ENCODE assay signal across 10 mouse cellular contexts in the genomic region with DNA sequence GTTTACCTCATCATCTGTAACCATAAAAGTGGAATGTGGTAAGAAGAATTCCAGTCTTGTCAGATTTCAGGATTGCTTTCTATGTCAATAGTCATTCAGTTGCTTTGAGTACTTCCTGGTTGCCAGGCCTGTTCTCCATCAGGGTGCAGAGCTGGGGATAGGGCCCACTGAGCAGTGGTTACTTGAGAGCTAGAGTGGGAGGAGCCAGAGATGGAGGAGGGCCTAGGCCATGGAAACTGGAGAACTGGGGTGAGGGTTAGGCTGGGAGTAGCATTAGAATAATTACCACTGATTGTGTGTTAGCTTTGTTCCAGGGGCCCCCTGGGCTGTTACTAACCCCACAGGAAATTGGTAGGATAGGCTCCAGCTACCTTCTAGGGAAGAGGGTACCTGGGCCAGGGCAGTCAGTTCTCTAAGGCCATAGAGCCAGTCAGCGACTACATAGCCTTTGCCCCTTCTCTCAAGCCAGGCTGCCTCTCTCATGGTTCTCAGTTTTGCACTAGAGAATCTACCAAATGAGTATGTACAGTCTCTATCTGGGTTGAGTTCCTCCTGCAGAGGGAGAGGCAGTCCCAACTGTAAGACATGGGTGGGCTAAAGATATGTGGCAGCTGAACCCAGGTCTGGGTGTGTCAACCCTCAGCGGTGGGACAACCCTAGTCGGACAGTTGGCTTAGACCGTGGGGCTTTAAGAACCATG. TPM values are rescaled to one million over a fixed set of nuclear protein-coding genes. Genes with fewer than 3 reads are reported as not detected.
DNase-seq lines count a peak whose midpoint lies in the region; ATAC-seq and TF ChIP-seq lines count a peak whose summit lies in the region.
"Had no signal": no experiment of that assay in that cellular context is flagged by ENCODE, and none has a peak within 500 bp of the region (broad histone marks: within the 10 kb centered on the region; RNA-seq: fewer than 3 reads in every experiment).

No protein-coding gene starts in this region.

- no peak overlapping the region for H3K27ac ChIP-seq in intestine, embryonic 15.5 days

- peak; percentile 50 for DNase-seq in embryo, embryonic 10 days (ENCODE audit: low spot score)
- no peak for DNase-seq in embryo, embryonic 9.5 days (ENCODE audit: extremely low spot score)
- peak; percentile 73 for DNase-seq in G1E (ENCODE audit: low spot score)
- peak; percentile 67 for DNase-seq in lung, postnatal 10 days
- DNase-seq in thymus, postnatal 0 days (ENCODE audit: low spot score) = no peak
- DNase-seq in urinary bladder, adult 2 months (ENCODE audit: low spot score) = no peak
- DNase-seq in right cerebral cortex, postnatal 14 days = no peak
- DNase-seq: adrenal gland, postnatal 10 days; kidney, postnatal 36 days had no signal

- H3K27me3 ChIP-seq in G1E (ENCODE audit: insufficient read depth, low read length) = no peaks in the 10 kb centered on the region
- H3K27me3 ChIP-seq in intestine, embryonic 15.5 days (replicated peaks) = no peaks in the 10 kb centered on the region

- H3K9me3 ChIP-seq in G1E (replicated peaks) = no peaks in the 10 kb centered on the region
- no peaks in the 10 kb centered on the region for H3K9me3 ChIP-seq in intestine, embryonic 15.5 days

- H3K36me3 ChIP-seq in G1E (replicated peaks) = peaks cover 38% of the 10 kb centered on the region
- H3K36me3 ChIP-seq in intestine, embryonic 15.5 days = no peaks in the 10 kb centered on the region

- TF ChIP-seq CTCF in G1E (IDR thresholded peaks at IDR 0.05; ENCODE audit: low read depth, low read length) = no peak

- H3K4me3 ChIP-seq in G1E (ENCODE audit: low read depth, low read length) = peak overlapping the region; percentile 66
- no peak overlapping the region for H3K4me3 ChIP-seq in intestine, embryonic 15.5 days (replicated peaks)

- peak; percentile 58 for ATAC-seq in G1E (ENCODE audit: extremely low read depth, insufficient number of reproducible peaks, low FRiP score, poor library complexity, severe bottlenecking)
- ATAC-seq in intestine, embryonic 15.5 days = peak; percentile 89

- H3K4me2 ChIP-seq in intestine, embryonic 15.5 days (replicated peaks) = no peak overlapping the region

- H3K4me1 ChIP-seq in G1E (ENCODE audit: insufficient read depth, low read depth, low read length) = peaks cover 78% of the 10 kb centered on the region
- H3K4me1 ChIP-seq in intestine, embryonic 15.5 days (replicated peaks) = peaks cover 10% of the 10 kb centered on the region; the same call in 1 of the 2 replicates

- H3K9ac ChIP-seq in intestine, embryonic 15.5 days = no peak overlapping the region

- 69% methylated on average over 4 of the region's 4 CpGs for WGBS in intestine, embryonic 15.5 days

RNA-seq across cellular contexts. Expression of a gene that starts 23.3 kb away (rescaled TPM):
- total RNA-seq in G1E (2014; fragmentation: Nextera tagmentation) = 7.5 and 9.7 TPM in 2 replicates
- 24.4 TPM in 2 replicates for total RNA-seq in G1E (2017)
- 9.8 and 10.3 TPM in 2 replicates for polyA plus RNA-seq in G1E (2012)
- 6.0 and 7.2 TPM in 2 replicates for polyA plus RNA-seq in intestine, embryonic 15.5 days (2015; fragmentation: Nextera tagmentation; extraction: Ambion mirVana)
- polyA plus RNA-seq in thymus, postnatal 0 days (2015; fragmentation: Nextera tagmentation; extraction: Ambion mirVana) = 4.7 and 5.4 TPM in 2 replicates
- polyA plus RNA-seq in urinary bladder, adult 2 months (2012; rRNA removed) = 6.5 and 7.0 TPM in 2 replicates

RNA-seq across cellular contexts. Expression of a gene that starts 54.9 kb away (rescaled TPM):
- total RNA-seq in G1E (2014; fragmentation: Nextera tagmentation) (176 and 189 TPM in 2 replicates), G1E (2017) (258 and 270 TPM in 2 replicates)
- polyA plus RNA-seq in G1E (2012) = 15.9 and 30.0 TPM in 2 replicates
- polyA plus RNA-seq in intestine, embryonic 15.5 days (2015; fragmentation: Nextera tagmentation; extraction: Ambion mirVana) = 215 and 218 TPM in 2 replicates
- polyA plus RNA-seq in thymus, postnatal 0 days (2015; fragmentation: Nextera tagmentation; extraction: Ambion mirVana) = 226 and 240 TPM in 2 replicates
- 35.9 and 39.6 TPM in 2 replicates for polyA plus RNA-seq in urinary bladder, adult 2 months (2012; rRNA removed)

RNA-seq across cellular contexts. Expression of a gene that starts 54.9 kb away (rescaled TPM):
- total RNA-seq in G1E (2014; fragmentation: Nextera tagmentation) = 71.3 and 81.1 TPM in 2 replicates
- 230 and 242 TPM in 2 replicates for total RNA-seq in G1E (2017)
- 227 and 276 TPM in 2 replicates for polyA plus RNA-seq in G1E (2012)
- 137 and 144 TPM in 2 replicates for polyA plus RNA-seq in intestine, embryonic 15.5 days (2015; fragmentation: Nextera tagmentation; extraction: Ambion mirVana)
- 109 and 116 TPM in 2 replicates for polyA plus RNA-seq in thymus, postnatal 0 days (2015; fragmentation: Nextera tagmentation; extraction: Ambion mirVana)
- 109 and 119 TPM in 2 replicates for polyA plus RNA-seq in urinary bladder, adult 2 months (2012; rRNA removed)

Comparison
In these comparisons a context has a peak if more than half of its experiments do, and no peak if none do; other contexts are left out.
1. DNase-seq: peak in embryo, embryonic 10 days (single experiment), G1E (single experiment) and lung, postnatal 10 days (single experiment); none in embryo, embryonic 9.5 days (single experiment), thymus, postnatal 0 days (single experiment), urinary bladder, adult 2 months (single experiment) and right cerebral cortex, postnatal 14 days (single experiment).